Mouse (Mus musculus): ENCODE results near the gene Hsp90b1.
"Not testable (repeated sequence)": the region's sequence is repeated elsewhere in the genome, so short reads cannot be mapped to it uniquely, and the experiment has no call there.

Hsp90b1 gene

GRCm38 (mm10) chr10:86670550-86670949 lies 34.8 kb downstream of the Hsp90b1 start:
- not testable (repeated sequence) for DNase-seq (ENCODE audit: low read depth in 1 of 2, low spot score in 2 of 2)
